Mouse (Mus musculus) heart, embryonic 10.5 days (tissue): ENCODE data around the gene Fam114a1. TPM values are rescaled to one million over a fixed set of nuclear protein-coding genes. Genes with fewer than 3 reads are reported as not detected.

Source experiments
- DNase-seq: peaks from one replicate; pipeline ENCODE4 v3.0.0-alpha.2; 2017; ENCODE audit warnings: low spot score
- H3K27ac ChIP-seq: fragments of 300-500 bp; sonication (generic); 2 replicates; pipeline ENCODE4 v1.5.1; 2016; ENCODE audit warnings: mild to moderate bottlenecking
- H3K27me3 ChIP-seq: fragments of 300-500 bp; sonication (generic); 2 replicates; pipeline ENCODE4 v1.6.1; 2016; ENCODE audit warnings: mild to moderate bottlenecking; ENCODE audit not compliant: poor library complexity, insufficient read depth, severe bottlenecking
- H3K36me3 ChIP-seq: fragments of 300-500 bp; sonication (generic); 2 replicates; pipeline ENCODE4 v1.6.1; 2016; ENCODE audit warnings: mild to moderate bottlenecking, moderate library complexity
- H3K4me1 ChIP-seq: fragments of 300-500 bp; sonication (generic); 2 replicates; pipeline ENCODE4 v1.6.1; 2016; ENCODE audit warnings: mild to moderate bottlenecking
- H3K4me3 ChIP-seq: fragments of 300-500 bp; sonication (generic); 2 replicates; pipeline ENCODE4 v1.5.1; 2016; ENCODE audit warnings: mild to moderate bottlenecking, moderate library complexity
- H3K9me3 ChIP-seq: fragments of 300-500 bp; sonication (generic); 2 replicates; pipeline ENCODE4 v1.6.1; 2016; ENCODE audit warnings: mild to moderate bottlenecking, moderate library complexity
- WGBS: fragments of 180-500 bp; shearing (Covaris S2); methylation state at CpG from one replicate; pipeline ENCODE4 v1.1.7; 2016; 5-methylcytosine and 5-hydroxymethylcytosine counted together
- polyA plus RNA-seq: library from polyadenylated mRNA; unstranded; fragments of >200 nt; fragmentation: Nextera tagmentation; extraction: Ambion mirVana; gene quantifications from 2 replicates; pipeline ENCODE4 v1.2.1, GENCODE M21; 2016

Fam114a1 gene
- polyA plus RNA-seq, 1 experiment from 2014 or later = 35.3 TPM

- no peak for DNase-seq
- H3K4me3 ChIP-seq = no peak overlapping the region
- no peaks in the 10 kb centered on the region for H3K4me1 ChIP-seq
- no peak overlapping the region for H3K27ac ChIP-seq
- no peaks in the 10 kb centered on the region for H3K9me3 ChIP-seq
- WGBS = 89% methylated on average over 6 of the region's 6 CpGs
- H3K27me3 ChIP-seq = no peaks in the 10 kb centered on the region
- no peaks in the 10 kb centered on the region; the same call in 1 of the 2 replicates for H3K36me3 ChIP-seq
Measured at GRCm38 (mm10) chr5:65045642-65046370, 75.9 kb downstream of the Fam114a1 start.

GRCm38 (mm10) chr5:65046442-65047284 is 76.8 kb downstream of the Fam114a1 start:
- no peaks in the 10 kb centered on the region for H3K4me1 ChIP-seq
- H3K9me3 ChIP-seq = no peaks in the 10 kb centered on the region
- H3K27me3 ChIP-seq = no peaks in the 10 kb centered on the region
- no peak overlapping the region for H3K27ac ChIP-seq
- 68% methylated on average over 12 of the region's 12 CpGs for WGBS
- no peak for DNase-seq
- no peak overlapping the region for H3K4me3 ChIP-seq
- H3K36me3 ChIP-seq = no peaks in the 10 kb centered on the region; the same call in 1 of the 2 replicates

GRCm38 (mm10) chr5:65047285-65047855 is 77.5 kb downstream of the Fam114a1 start:
- no peaks in the 10 kb centered on the region for H3K27me3 ChIP-seq
- 64% methylated on average over 12 of the region's 12 CpGs for WGBS
- no peaks in the 10 kb centered on the region for H3K9me3 ChIP-seq
- H3K4me3 ChIP-seq = no peak overlapping the region
- H3K27ac ChIP-seq = no peak overlapping the region
- no peaks in the 10 kb centered on the region for H3K4me1 ChIP-seq
- no peaks in the 10 kb centered on the region for H3K36me3 ChIP-seq
- DNase-seq = no peak

- no peak overlapping the region for H3K27ac ChIP-seq
- no peak for DNase-seq
Measured at GRCm38 (mm10) chr5:65049880-65050279, 80.0 kb downstream of the Fam114a1 start.

GRCm38 (mm10) chr5:65051513-65051912 is 81.6 kb downstream of the Fam114a1 start:
- H3K36me3 ChIP-seq = no peaks in the 10 kb centered on the region
- H3K27me3 ChIP-seq = no peaks in the 10 kb centered on the region
- H3K4me3 ChIP-seq = no peak overlapping the region
- WGBS = 82% methylated on average over 3 of the region's 3 CpGs
- H3K9me3 ChIP-seq = no peaks in the 10 kb centered on the region
- no peak overlapping the region for H3K27ac ChIP-seq
- no peak for DNase-seq
- H3K4me1 ChIP-seq = no peaks in the 10 kb centered on the region

More at GRCm38 (mm10) chr5:65049880-65050279, 80.0 kb downstream of the Fam114a1 start:
- H3K4me3 ChIP-seq = no peak overlapping the region
- no peaks in the 10 kb centered on the region for H3K4me1 ChIP-seq
- no peaks in the 10 kb centered on the region for H3K9me3 ChIP-seq
- 86% methylated on average over 5 of the region's 5 CpGs for WGBS
- H3K27me3 ChIP-seq = no peaks in the 10 kb centered on the region
- no peaks in the 10 kb centered on the region for H3K36me3 ChIP-seq

- DNase-seq = no peak
- H3K27ac ChIP-seq = no peak overlapping the region
- no peaks in the 10 kb centered on the region for H3K9me3 ChIP-seq
- H3K4me1 ChIP-seq = no peaks in the 10 kb centered on the region
- WGBS = 91% methylated on average over 6 of the region's 6 CpGs
- no peaks in the 10 kb centered on the region for H3K27me3 ChIP-seq
- H3K36me3 ChIP-seq = no peaks in the 10 kb centered on the region
- no peak overlapping the region for H3K4me3 ChIP-seq
Measured at GRCm38 (mm10) chr5:65057596-65057995, 87.7 kb downstream of the Fam114a1 start.

- no peak overlapping the region for H3K4me3 ChIP-seq
- no peaks in the 10 kb centered on the region for H3K36me3 ChIP-seq
- H3K9me3 ChIP-seq = no peaks in the 10 kb centered on the region
- DNase-seq = no peak
- WGBS = 66% methylated on average over 2 of the region's 2 CpGs
- no peaks in the 10 kb centered on the region for H3K4me1 ChIP-seq
- no peak overlapping the region for H3K27ac ChIP-seq
- no peaks in the 10 kb centered on the region for H3K27me3 ChIP-seq
Measured at GRCm38 (mm10) chr5:65059806-65060205, 89.9 kb downstream of the Fam114a1 start.

- H3K27me3 ChIP-seq = no peaks in the 10 kb centered on the region
- H3K36me3 ChIP-seq = no peaks in the 10 kb centered on the region
- DNase-seq = no peak
- no peaks in the 10 kb centered on the region for H3K9me3 ChIP-seq
- H3K27ac ChIP-seq = no peak overlapping the region
- no peaks in the 10 kb centered on the region for H3K4me1 ChIP-seq
- WGBS = 90% methylated on average over 4 of the region's 4 CpGs
- H3K4me3 ChIP-seq = no peak overlapping the region
Measured at GRCm38 (mm10) chr5:65062236-65062635, 92.4 kb downstream of the Fam114a1 start.

- no peaks in the 10 kb centered on the region for H3K4me1 ChIP-seq
- H3K4me3 ChIP-seq = no peak overlapping the region
- no peak overlapping the region for H3K27ac ChIP-seq
- DNase-seq = no peak
- H3K36me3 ChIP-seq = no peaks in the 10 kb centered on the region
- 77% methylated on average over 2 of the region's 2 CpGs for WGBS
- no peaks in the 10 kb centered on the region for H3K27me3 ChIP-seq
- H3K9me3 ChIP-seq = no peaks in the 10 kb centered on the region
Measured at GRCm38 (mm10) chr5:65063266-65063665, 93.4 kb downstream of the Fam114a1 start.

GRCm38 (mm10) chr5:65068166-65068565 is 98.3 kb downstream of the Fam114a1 start:
- no peak overlapping the region for H3K27ac ChIP-seq
- WGBS = 85% methylated on average over 6 of the region's 6 CpGs
- H3K36me3 ChIP-seq = no peaks in the 10 kb centered on the region
- no peaks in the 10 kb centered on the region for H3K9me3 ChIP-seq
- H3K4me3 ChIP-seq = no peak overlapping the region
- H3K4me1 ChIP-seq = no peaks in the 10 kb centered on the region
- H3K27me3 ChIP-seq = no peaks in the 10 kb centered on the region
- DNase-seq = peak; percentile 16

- Histone ChIP-seq H3K27me3 (no peaks in the 10 kb centered on the region), H3K27ac (no peak overlapping the region), H3K9me3 (no peaks in the 10 kb centered on the region), H3K4me3 (no peak overlapping the region), H3K36me3 (no peaks in the 10 kb centered on the region), H3K4me1 (no peaks in the 10 kb centered on the region)
- WGBS = 79% methylated on average over 11 of the region's 11 CpGs
- no peak for DNase-seq
Measured at GRCm38 (mm10) chr5:65069872-65070271, 100.0 kb downstream of the Fam114a1 start.

- 70% methylated on average over 6 of the region's 6 CpGs for WGBS
- H3K27me3 ChIP-seq = no peaks in the 10 kb centered on the region
- no peak overlapping the region for H3K4me3 ChIP-seq
- H3K4me1 ChIP-seq = no peaks in the 10 kb centered on the region
- no peaks in the 10 kb centered on the region for H3K9me3 ChIP-seq
- peak; percentile 38 for DNase-seq
- H3K36me3 ChIP-seq = no peaks in the 10 kb centered on the region
- no peak overlapping the region for H3K27ac ChIP-seq
Measured at GRCm38 (mm10) chr5:65071689-65072118, 101.8 kb downstream of the Fam114a1 start.

GRCm38 (mm10) chr5:65073247-65073646 is 103.4 kb downstream of the Fam114a1 start:
- Histone ChIP-seq H3K9me3 (no peaks in the 10 kb centered on the region), H3K27ac (no peak overlapping the region), H3K27me3 (no peaks in the 10 kb centered on the region), H3K4me3 (no peak overlapping the region), H3K4me1 (no peaks in the 10 kb centered on the region), H3K36me3 (no peaks in the 10 kb centered on the region)
- no peak for DNase-seq
- WGBS = 66% methylated on average over 4 of the region's 4 CpGs
